Mouse (Mus musculus) macrophage (primary cell): ENCODE results near the gene Neurl1a. TPM values are rescaled to one million over a fixed set of nuclear protein-coding genes. Genes with fewer than 3 reads are reported as not detected.

Experiments used
- H3K27ac ChIP-seq: fragments of 350-480 bp; formaldehyde crosslinking; 2 replicates; pipeline ENCODE4 v1.9.0; 2021
- H3K36me3 ChIP-seq: fragments of 350-480 bp; formaldehyde crosslinking; 2 replicates; pipeline ENCODE4 v1.9.0; 2021; ENCODE audit errors: inconsistent target
- H3K4me3 ChIP-seq: fragments of 350-480 bp; formaldehyde crosslinking; 2 replicates; pipeline ENCODE4 v1.9.0; 2021; ENCODE audit errors: inconsistent target
- H3K79me2 ChIP-seq: fragments of 350-480 bp; formaldehyde crosslinking; 2 replicates; pipeline ENCODE4 v1.9.0; 2021; ENCODE audit errors: inconsistent target
- WGBS: methylation state at CpG from one replicate; pipeline ENCODE4 v1.1.7; 2026; ENCODE audit warnings: inconsistent platforms; ENCODE audit not compliant: missing documents; 5-methylcytosine and 5-hydroxymethylcytosine counted together
- polyA plus RNA-seq: library from polyadenylated mRNA; stranded (reverse); fragments of 250-400 nt; gene quantifications from 3 replicates; pipeline ENCODE4 v1.2.4, GENCODE M21; 2018; ENCODE audit warnings: inconsistent platforms

Gene Neurl1a
- polyA plus RNA-seq, 1 experiment from 2014 or later, result 0.17 TPM

GRCm38 (mm10) chr19:47211609-47212312 is 33.1 kb downstream of the Neurl1a start:
- 88% methylated on average over 9 of the region's 10 CpGs for WGBS
- Histone ChIP-seq H3K79me2 (no peaks in the 10 kb centered on the region), H3K4me3 (no peak overlapping the region), H3K36me3 (no peaks in the 10 kb centered on the region), H3K27ac (no peak overlapping the region)

GRCm38 (mm10) chr19:47212401-47212800 is 33.8 kb downstream of the Neurl1a start:
- Histone ChIP-seq H3K79me2 (no peaks in the 10 kb centered on the region), H3K4me3 (no peak overlapping the region), H3K36me3 (no peaks in the 10 kb centered on the region), H3K27ac (no peak overlapping the region)
- 95% methylated on average over 7 of the region's 7 CpGs for WGBS

GRCm38 (mm10) chr19:47213470-47213869 is 34.9 kb downstream of the Neurl1a start:
- no peak overlapping the region for H3K4me3 ChIP-seq
- H3K79me2 ChIP-seq, result no peaks in the 10 kb centered on the region
- no peak overlapping the region for H3K27ac ChIP-seq
- 83% methylated on average over 1 of the region's 1 CpGs for WGBS
- H3K36me3 ChIP-seq, result no peaks in the 10 kb centered on the region

GRCm38 (mm10) chr19:47216766-47217165 is 38.1 kb downstream of the Neurl1a start:
- Histone ChIP-seq H3K4me3 (no peak overlapping the region), H3K79me2 (no peaks in the 10 kb centered on the region), H3K27ac (no peak overlapping the region), H3K36me3 (no peaks in the 10 kb centered on the region)
- WGBS, result 93% methylated on average over 5 of the region's 5 CpGs

GRCm38 (mm10) chr19:47219622-47220021 is 41.0 kb downstream of the Neurl1a start:
- no peaks in the 10 kb centered on the region for H3K36me3 ChIP-seq
- H3K27ac ChIP-seq, result peak overlapping the region; percentile 43
- no peak overlapping the region for H3K4me3 ChIP-seq
- no peaks in the 10 kb centered on the region for H3K79me2 ChIP-seq
- 72% methylated on average over 4 of the region's 4 CpGs for WGBS

- H3K36me3 ChIP-seq, result no peaks in the 10 kb centered on the region
- 82% methylated on average over 2 of the region's 2 CpGs for WGBS
- peak overlapping the region; percentile 43 for H3K27ac ChIP-seq
- H3K4me3 ChIP-seq, result no peak overlapping the region
- no peaks in the 10 kb centered on the region for H3K79me2 ChIP-seq
Measured at GRCm38 (mm10) chr19:47220232-47220631, 41.6 kb downstream of the Neurl1a start.

GRCm38 (mm10) chr19:47221006-47221405 is 42.4 kb downstream of the Neurl1a start:
- no peaks in the 10 kb centered on the region for H3K36me3 ChIP-seq
- no peak overlapping the region for H3K27ac ChIP-seq
- no peaks in the 10 kb centered on the region for H3K79me2 ChIP-seq
- H3K4me3 ChIP-seq, result no peak overlapping the region
- WGBS, result 93% methylated on average over 4 of the region's 4 CpGs

GRCm38 (mm10) chr19:47221500-47222153 is 43.0 kb downstream of the Neurl1a start:
- H3K36me3 ChIP-seq, result no peaks in the 10 kb centered on the region
- no peak overlapping the region for H3K4me3 ChIP-seq
- no peak overlapping the region for H3K27ac ChIP-seq
- 89% methylated on average over 7 of the region's 7 CpGs for WGBS
- H3K79me2 ChIP-seq, result no peaks in the 10 kb centered on the region

GRCm38 (mm10) chr19:47222154-47222840 is 43.7 kb downstream of the Neurl1a start:
- WGBS, result 95% methylated on average over 8 of the region's 8 CpGs
- H3K27ac ChIP-seq, result no peak overlapping the region
- no peaks in the 10 kb centered on the region for H3K79me2 ChIP-seq
- no peaks in the 10 kb centered on the region for H3K36me3 ChIP-seq
- no peak overlapping the region for H3K4me3 ChIP-seq

GRCm38 (mm10) chr19:47222841-47223557 is 44.4 kb downstream of the Neurl1a start:
- Histone ChIP-seq H3K27ac (no peak overlapping the region), H3K4me3 (no peak overlapping the region), H3K36me3 (no peaks in the 10 kb centered on the region), H3K79me2 (no peaks in the 10 kb centered on the region)
- WGBS, result 93% methylated on average over 15 of the region's 15 CpGs

GRCm38 (mm10) chr19:47224743-47225142 is 46.1 kb downstream of the Neurl1a start:
- no peak overlapping the region for H3K4me3 ChIP-seq
- peak overlapping the region; percentile 68 for H3K27ac ChIP-seq
- no peaks in the 10 kb centered on the region for H3K36me3 ChIP-seq
- 10% methylated on average over 4 of the region's 4 CpGs for WGBS
- no peaks in the 10 kb centered on the region for H3K79me2 ChIP-seq

- Histone ChIP-seq H3K36me3 (no peaks in the 10 kb centered on the region), H3K27ac (no peak overlapping the region), H3K4me3 (no peak overlapping the region), H3K79me2 (no peaks in the 10 kb centered on the region)
- WGBS, result 95% methylated on average over 5 of the region's 5 CpGs
Measured at GRCm38 (mm10) chr19:47225791-47226190, 47.2 kb downstream of the Neurl1a start.

GRCm38 (mm10) chr19:47228725-47229252 is 50.2 kb downstream of the Neurl1a start:
- Histone ChIP-seq H3K4me3 (no peak overlapping the region), H3K79me2 (no peaks in the 10 kb centered on the region), H3K27ac (no peak overlapping the region), H3K36me3 (no peaks in the 10 kb centered on the region)
- WGBS, result 29% methylated on average over 17 of the region's 17 CpGs

GRCm38 (mm10) chr19:47229461-47229860 is 50.8 kb downstream of the Neurl1a start:
- Histone ChIP-seq H3K79me2 (no peaks in the 10 kb centered on the region), H3K27ac (no peak overlapping the region), H3K36me3 (no peaks in the 10 kb centered on the region), H3K4me3 (no peak overlapping the region)
- WGBS, result 90% methylated on average over 5 of the region's 5 CpGs
